Mouse (Mus musculus) kidney, adult 2 months (tissue): ENCODE results near the gene Ddc.

ENCODE experiments used
- CTCF ChIP-seq: fragments of 200-500 bp; conservative IDR thresholded peaks from 2 replicates; pipeline ENCODE4 v1.5.1; 2011; ENCODE audit warnings: low read depth, mild to moderate bottlenecking, control low read depth, low read length, moderate library complexity, mixed read lengths; ENCODE audit not compliant: insufficient read depth, insufficient read length
- POLR2A ChIP-seq: fragments of 200-500 bp; IDR thresholded peaks from one replicate; pipeline ENCODE4 v1.6.1; 2011; ENCODE audit warnings: low read depth, low read length, control low read depth

DNA sequence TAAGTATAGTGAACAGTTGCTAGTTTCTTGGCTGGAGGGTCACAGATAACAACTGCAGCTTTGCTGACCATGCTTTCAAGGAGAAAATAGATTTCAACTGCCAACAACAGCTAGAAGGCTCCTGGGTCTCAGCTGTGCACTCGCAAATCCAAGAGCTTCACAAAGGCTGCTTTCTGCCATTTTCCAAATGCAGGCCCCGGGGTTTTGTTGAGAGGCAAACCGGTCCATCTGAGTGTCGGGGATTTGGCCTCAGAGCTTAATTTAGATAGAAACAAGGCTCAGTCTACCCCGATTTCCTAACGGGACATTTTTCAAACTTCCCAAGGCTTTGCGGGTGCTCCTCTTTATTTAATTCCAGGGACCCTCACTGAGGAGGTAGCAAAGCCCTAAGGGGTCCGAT is 61.7 kb downstream of the Ddc start:
- TF ChIP-seq POLR2A: no peak
- TF ChIP-seq CTCF: no peak
